Mouse (Mus musculus): ENCODE measurements around the gene Arhgef10l.

- TF ChIP-seq CTCF (IDR thresholded peaks at IDR 0.05; ENCODE audit: low read depth) (no peak), EP300 (IDR thresholded peaks at IDR 0.05; ENCODE audit: low read depth) (no peak)
These were observed 130.5 kb downstream of the Arhgef10l start for GRCm38 (mm10) chr4:140535323-140535722.

Measured in liver, postnatal 0 days (tissue).